Mouse (Mus musculus) thymus, adult 2 months (tissue): Measurements from ENCODE around the gene Alas2.

ENCODE experiments used
- CTCF ChIP-seq: fragments of 200-500 bp; IDR thresholded peaks from 2 replicates; pipeline ENCODE4 v1.5.1; 2012; ENCODE audit warnings: mild to moderate bottlenecking, control low read depth, low read length, moderate library complexity, borderline replicate concordance; ENCODE audit not compliant: control insufficient read depth, poor library complexity, insufficient read depth; ENCODE audit errors: extremely low read depth
- POLR2A ChIP-seq: fragments of 200-500 bp; IDR thresholded peaks from 2 replicates; pipeline ENCODE4 v1.6.1; 2012; ENCODE audit warnings: mild to moderate bottlenecking, low read length, control low read depth, moderate library complexity; ENCODE audit not compliant: control insufficient read depth, poor library complexity, insufficient read depth; ENCODE audit errors: extremely low read depth

- TF ChIP-seq POLR2A, result no peak
- no peak for TF ChIP-seq CTCF
Measured at GRCm38 (mm10) chrX:150516477-150516876, 30.7 kb upstream of the Alas2 start.
